Mouse (Mus musculus): ENCODE data around the gene Cacng5. TPM values are rescaled to one million over a fixed set of nuclear protein-coding genes. Genes with fewer than 3 reads are reported as not detected.
A peak's percentile ranks its signal among the peaks of the same experiment; 100 is the strongest.

The Cacng5 gene
- polyA plus RNA-seq, 1 experiment from 2014 or later: 0.21 TPM

- H3K4me3 ChIP-seq (ENCODE audit: low read depth, low read length): no peak overlapping the region
- 45% methylated on average over 3 of the region's 3 CpGs for WGBS
- ATAC-seq (ENCODE audit: low FRiP score, low TSS enrichment): no peak
Measured at GRCm38 (mm10) chr11:107929712-107930111, 14.9 kb upstream of the Cacng5 start.

GRCm38 (mm10) chr11:107919852-107920508 lies 5.1 kb upstream of the Cacng5 start:
- Histone ChIP-seq H3K36me3 (ENCODE audit: control insufficient read depth, insufficient read depth, low read length) (no peaks in the 10 kb centered on the region), H3K4me3 (ENCODE audit: low read depth, low read length) (no peak overlapping the region), H3K4me2 (replicated peaks; ENCODE audit: low read depth) (no peak overlapping the region), H3K4me1 (replicated peaks; ENCODE audit: control insufficient read depth, insufficient read depth) (no peaks in the 10 kb centered on the region), H3K27me3 (ENCODE audit: control insufficient read depth, insufficient read depth, low read length) (no peaks in the 10 kb centered on the region), H3K27ac (replicated peaks) (no peak overlapping the region), H3K9me3 (ENCODE audit: control insufficient read depth, low read length) (no peaks in the 10 kb centered on the region), H3K9ac (ENCODE audit: low read length) (no peak overlapping the region)
- WGBS: 41% methylated on average over 16 of the region's 16 CpGs
- DNase-seq (ENCODE audit: low spot score) (peak; percentile 36), ATAC-seq (ENCODE audit: low FRiP score, low TSS enrichment) (no peak)
- TF ChIP-seq CTCF (IDR thresholded peaks at IDR 0.05; ENCODE audit: low read depth): no peak
- TF ChIP-seq EP300 (optimal IDR thresholded peaks at IDR 0.05): no peak

More at GRCm38 (mm10) chr11:107929712-107930111, 14.9 kb upstream of the Cacng5 start:
- Histone ChIP-seq H3K4me2 (replicated peaks; ENCODE audit: low read depth) (no peak overlapping the region), H3K27me3 (ENCODE audit: control insufficient read depth, insufficient read depth, low read length) (no peaks in the 10 kb centered on the region), H3K27ac (replicated peaks) (no peak overlapping the region), H3K9ac (ENCODE audit: low read length) (no peak overlapping the region), H3K9me3 (ENCODE audit: control insufficient read depth, low read length) (no peaks in the 10 kb centered on the region), H3K36me3 (ENCODE audit: control insufficient read depth, insufficient read depth, low read length) (no peaks in the 10 kb centered on the region), H3K4me1 (replicated peaks; ENCODE audit: control insufficient read depth, insufficient read depth) (no peaks in the 10 kb centered on the region)
- no peak for DNase-seq (ENCODE audit: low spot score)
- TF ChIP-seq EP300 (optimal IDR thresholded peaks at IDR 0.05): no peak
- no peak for TF ChIP-seq CTCF (IDR thresholded peaks at IDR 0.05; ENCODE audit: low read depth)

- 62% methylated on average over 9 of the region's 9 CpGs for WGBS
Measured at GRCm38 (mm10) chr11:107917721-107918235, 2.9 kb upstream of the Cacng5 start.

GRCm38 (mm10) chr11:107913317-107913716 lies 1.5 kb downstream of the Cacng5 start:
- ATAC-seq (ENCODE audit: low FRiP score, low TSS enrichment) (no peak), DNase-seq (ENCODE audit: low spot score) (no peak)
- H3K4me2 ChIP-seq (replicated peaks; ENCODE audit: low read depth): no peak overlapping the region
- no peaks in the 10 kb centered on the region for H3K4me1 ChIP-seq (replicated peaks; ENCODE audit: control insufficient read depth, insufficient read depth)
- no peak overlapping the region for H3K4me3 ChIP-seq (ENCODE audit: low read depth, low read length)
- no peaks in the 10 kb centered on the region for H3K9me3 ChIP-seq (ENCODE audit: control insufficient read depth, low read length)
- WGBS: 60% methylated on average over 3 of the region's 3 CpGs
- no peak overlapping the region for H3K27ac ChIP-seq (replicated peaks)
- TF ChIP-seq EP300 (optimal IDR thresholded peaks at IDR 0.05) (no peak), CTCF (IDR thresholded peaks at IDR 0.05; ENCODE audit: low read depth) (peak; percentile 29; the same call in 1 of the 2 replicates)
- H3K36me3 ChIP-seq (ENCODE audit: control insufficient read depth, insufficient read depth, low read length): no peaks in the 10 kb centered on the region
- no peak overlapping the region for H3K9ac ChIP-seq (ENCODE audit: low read length)
- H3K27me3 ChIP-seq (ENCODE audit: control insufficient read depth, insufficient read depth, low read length): no peaks in the 10 kb centered on the region

More at GRCm38 (mm10) chr11:107917721-107918235, 2.9 kb upstream of the Cacng5 start:
- Histone ChIP-seq H3K4me1 (replicated peaks; ENCODE audit: control insufficient read depth, insufficient read depth) (no peaks in the 10 kb centered on the region), H3K27me3 (ENCODE audit: control insufficient read depth, insufficient read depth, low read length) (no peaks in the 10 kb centered on the region), H3K4me2 (replicated peaks; ENCODE audit: low read depth) (no peak overlapping the region), H3K9ac (ENCODE audit: low read length) (no peak overlapping the region), H3K4me3 (ENCODE audit: low read depth, low read length) (no peak overlapping the region), H3K36me3 (ENCODE audit: control insufficient read depth, insufficient read depth, low read length) (no peaks in the 10 kb centered on the region), H3K9me3 (ENCODE audit: control insufficient read depth, low read length) (no peaks in the 10 kb centered on the region), H3K27ac (replicated peaks) (no peak overlapping the region)
- TF ChIP-seq EP300 (optimal IDR thresholded peaks at IDR 0.05) (no peak), CTCF (IDR thresholded peaks at IDR 0.05; ENCODE audit: low read depth) (no peak)
- no peak for ATAC-seq (ENCODE audit: low FRiP score, low TSS enrichment)
- no peak for DNase-seq (ENCODE audit: low spot score)

GRCm38 (mm10) chr11:107905364-107905763 lies 9.5 kb downstream of the Cacng5 start:
- 74% methylated on average over 9 of the region's 9 CpGs for WGBS
- no peaks in the 10 kb centered on the region for H3K9me3 ChIP-seq (ENCODE audit: control insufficient read depth, low read length)
- H3K4me1 ChIP-seq (replicated peaks; ENCODE audit: control insufficient read depth, insufficient read depth): no peaks in the 10 kb centered on the region
- DNase-seq (ENCODE audit: low spot score): no peak
- H3K9ac ChIP-seq (ENCODE audit: low read length): no peak overlapping the region
- H3K36me3 ChIP-seq (ENCODE audit: control insufficient read depth, insufficient read depth, low read length): no peaks in the 10 kb centered on the region
- H3K4me3 ChIP-seq (ENCODE audit: low read depth, low read length): no peak overlapping the region
- H3K27me3 ChIP-seq (ENCODE audit: control insufficient read depth, insufficient read depth, low read length): no peaks in the 10 kb centered on the region
- ATAC-seq (ENCODE audit: low FRiP score, low TSS enrichment): no peak
- no peak overlapping the region for H3K4me2 ChIP-seq (replicated peaks; ENCODE audit: low read depth)
- no peak for TF ChIP-seq CTCF (IDR thresholded peaks at IDR 0.05; ENCODE audit: low read depth)
- no peak overlapping the region for H3K27ac ChIP-seq (replicated peaks)

- Histone ChIP-seq H3K4me1 (replicated peaks; ENCODE audit: control insufficient read depth, insufficient read depth) (no peaks in the 10 kb centered on the region), H3K9me3 (ENCODE audit: control insufficient read depth, low read length) (no peaks in the 10 kb centered on the region), H3K27ac (replicated peaks) (no peak overlapping the region), H3K4me2 (replicated peaks; ENCODE audit: low read depth) (no peak overlapping the region), H3K27me3 (ENCODE audit: control insufficient read depth, insufficient read depth, low read length) (no peaks in the 10 kb centered on the region), H3K4me3 (ENCODE audit: low read depth, low read length) (no peak overlapping the region), H3K36me3 (ENCODE audit: control insufficient read depth, insufficient read depth, low read length) (no peaks in the 10 kb centered on the region), H3K9ac (ENCODE audit: low read length) (no peak overlapping the region)
- TF ChIP-seq EP300 (optimal IDR thresholded peaks at IDR 0.05): no peak
- no peak for TF ChIP-seq CTCF (IDR thresholded peaks at IDR 0.05; ENCODE audit: low read depth)
- 27% methylated on average over 4 of the region's 4 CpGs for WGBS
- DNase-seq (ENCODE audit: low spot score) (no peak), ATAC-seq (ENCODE audit: low FRiP score, low TSS enrichment) (no peak)
Measured at GRCm38 (mm10) chr11:107903966-107904605, 10.8 kb downstream of the Cacng5 start.

Data from stomach, postnatal 0 days (tissue).